Mouse (Mus musculus): ENCODE results near the gene Dnajc9. TPM values are rescaled to one million over a fixed set of nuclear protein-coding genes. Genes with fewer than 3 reads are reported as not detected.
A peak's percentile ranks its signal among the peaks of the same experiment; 100 is the strongest.

Gene Dnajc9
- total RNA-seq (2021), result 10 to 100 TPM; 19.7 to 24.5 TPM

- intact Hi-C loops (cut with DNase I), result no loop called here
- DNase-seq, result peak; percentile 97
These were observed at the start of gene Dnajc9 for GRCm38 (mm10) chr14:20388441-20389129. Dnajc9 (minus strand) TSS chr14:20388910.

- no peak for DNase-seq
- intact Hi-C loops (cut with DNase I), result no loop called here
These were observed 48.3 kb upstream of the Dnajc9 start for GRCm38 (mm10) chr14:20436976-20437375.

GRCm38 (mm10) chr14:20432420-20432819 is 43.7 kb upstream of the Dnajc9 start:
- no peak for DNase-seq
- intact Hi-C loops (cut with DNase I), result no loop called here

GRCm38 (mm10) chr14:20431726-20432125 is 43.0 kb upstream of the Dnajc9 start:
- intact Hi-C loops (cut with DNase I), result no loop called here
- DNase-seq, result no peak

GRCm38 (mm10) chr14:20429833-20430232 is 41.1 kb upstream of the Dnajc9 start:
- intact Hi-C loops (cut with DNase I), result no loop called here
- DNase-seq, result no peak

- no peak for DNase-seq
- intact Hi-C loops (cut with DNase I), result no loop called here
These were observed 39.9 kb upstream of the Dnajc9 start for GRCm38 (mm10) chr14:20428593-20428992.

- no peak for DNase-seq
- intact Hi-C loops (cut with DNase I), result no loop called here
These were observed 34.3 kb upstream of the Dnajc9 start for GRCm38 (mm10) chr14:20423046-20423445.

GRCm38 (mm10) chr14:20422257-20422656 is 33.5 kb upstream of the Dnajc9 start:
- peak; percentile 18 to 32 for DNase-seq
- intact Hi-C loops (cut with DNase I), result no loop called here

GRCm38 (mm10) chr14:20400071-20400470 is 11.4 kb upstream of the Dnajc9 start:
- peak; percentile 49 to 50 for DNase-seq
- intact Hi-C loops (cut with DNase I), result loop anchor here (5.0 kb wide), 1 partner anchor 52 kb away; the partner anchor contains the start of gene Cfap70

GRCm38 (mm10) chr14:20398864-20399263 is 10.2 kb upstream of the Dnajc9 start:
- intact Hi-C loops (cut with DNase I), result loop anchor here (10.0 kb wide), 1 partner anchor 266 kb away; the partner anchor contains the start of gene Synpo2l
- peak in 1 of 2 experiments; percentile 54 for DNase-seq

- intact Hi-C loops (cut with DNase I), result loop anchor here (10.0 kb wide), 1 partner anchor 268 kb away; the partner anchor contains the start of gene Synpo2l
- no peak for DNase-seq
These were observed 8.5 kb upstream of the Dnajc9 start for GRCm38 (mm10) chr14:20397220-20397619.

- DNase-seq, result peak; percentile 96
- intact Hi-C loops (cut with DNase I), result loop anchor here (10.0 kb wide), 1 partner anchor 271 kb away; the partner anchor contains the start of gene Synpo2l
These were observed 4.6 kb upstream of the Dnajc9 start, which contains the start of gene Mrps16 for GRCm38 (mm10) chr14:20393205-20393913. Mrps16 (minus strand) TSS chr14:20393634.

GRCm38 (mm10) chr14:20392326-20392725 is 3.6 kb upstream of the Dnajc9 start:
- no peak for DNase-seq
- intact Hi-C loops (cut with DNase I), result loop anchor here (10.0 kb wide), 1 partner anchor 272 kb away; the partner anchor contains the start of gene Synpo2l

GRCm38 (mm10) chr14:20389446-20390079 is 853 bp upstream of the Dnajc9 start:
- intact Hi-C loops (cut with DNase I), result loop anchor here (10.0 kb wide), 1 partner anchor 275 kb away; the partner anchor contains the start of gene Synpo2l
- DNase-seq, result no peak

- no peak for DNase-seq
- intact Hi-C loops (cut with DNase I), result no loop called here
These were observed 8.8 kb downstream of the Dnajc9 start for GRCm38 (mm10) chr14:20379753-20380430.

- no peak for DNase-seq
- intact Hi-C loops (cut with DNase I), result no loop called here
These were observed 9.5 kb downstream of the Dnajc9 start for GRCm38 (mm10) chr14:20379087-20379640.

- intact Hi-C loops (cut with DNase I), result no loop called here
These were observed 10.2 kb downstream of the Dnajc9 start for GRCm38 (mm10) chr14:20378313-20379061.

GRCm38 (mm10) chr14:20377112-20377521 is 11.6 kb downstream of the Dnajc9 start:
- intact Hi-C loops (cut with DNase I), result no loop called here
- no peak for DNase-seq

More at GRCm38 (mm10) chr14:20378313-20379061, 10.2 kb downstream of the Dnajc9 start:
- peak; percentile 68 to 69 for DNase-seq

- intact Hi-C loops (cut with DNase I), result no loop called here
- no peak for DNase-seq
These were observed 16.9 kb downstream of the Dnajc9 start for GRCm38 (mm10) chr14:20371854-20372253.

Data from heart, postnatal 10 days (tissue).